Mouse (Mus musculus) liver, postnatal 0 days (tissue): ENCODE results near the gene Pdxdc1.

Source experiments
- CTCF ChIP-seq: sonication (generic); IDR thresholded peaks from 2 replicates; pipeline ENCODE4 v1.5.1; 2016; ENCODE audit warnings: antibody characterized with exemption, low read depth
- EP300 ChIP-seq: IDR thresholded peaks from 2 replicates; pipeline ENCODE4 v1.6.1; 2016; ENCODE audit warnings: antibody characterized with exemption, low read depth, mild to moderate bottlenecking

DNA sequence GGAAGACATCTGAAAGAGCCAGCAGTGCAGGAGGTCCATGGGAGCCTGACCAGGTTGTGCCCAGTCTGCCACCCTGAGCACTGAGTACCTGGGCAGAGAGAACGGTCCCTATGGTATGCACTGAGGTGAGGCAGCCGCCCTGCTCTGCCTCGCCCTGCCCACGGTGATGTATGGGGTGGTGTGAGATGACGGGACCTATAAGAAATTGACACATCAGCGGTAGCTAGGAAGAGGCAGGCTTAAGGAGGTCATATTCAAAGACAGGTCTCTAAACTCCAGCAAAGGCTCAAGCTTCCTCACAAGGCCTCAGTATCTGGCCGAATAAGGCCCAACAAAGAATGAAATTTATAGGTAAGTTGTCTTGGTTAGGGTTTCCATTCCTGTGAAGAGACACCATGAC lies 18.9 kb upstream of the Pdxdc1 start:
- TF ChIP-seq EP300 (no peak), CTCF (no peak)
